Mouse (Mus musculus): ENCODE results near the gene Myh11.
"Not testable (repeated sequence)": the region's sequence is repeated elsewhere in the genome, so short reads cannot be mapped to it uniquely, and the experiment has no call there.

Gene Myh11

GRCm38 (mm10) chr16:14166490-14166889 lies 124.7 kb downstream of the Myh11 start:
- DNase-seq (ENCODE audit: low spot score in 2 of 2) = peak; percentile 4 to 44

GRCm38 (mm10) chr16:14163731-14164130 lies 127.4 kb downstream of the Myh11 start:
- DNase-seq (ENCODE audit: low spot score in 2 of 2) = no peak

- DNase-seq (ENCODE audit: low spot score in 2 of 2) = peak; percentile 94
Observed at GRCm38 (mm10) chr16:14162988-14163416, 128.2 kb downstream of the Myh11 start, which contains the start of the genes Nde1 and Marf1. Gene Nde1 (plus strand): TSS chr16:14163275. Gene Marf1 (minus strand): TSS chr16:14163351.

- no peak for DNase-seq (ENCODE audit: low spot score in 2 of 2)
Observed at GRCm38 (mm10) chr16:14160941-14161340, 130.2 kb downstream of the Myh11 start.

- DNase-seq (ENCODE audit: low spot score in 2 of 2) = peak; percentile 72 to 85
Observed at GRCm38 (mm10) chr16:14159746-14160131, 131.4 kb downstream of the Myh11 start.

- DNase-seq (ENCODE audit: low spot score in 2 of 2) = peak; percentile 100
Observed at GRCm38 (mm10) chr16:14158936-14159745, 132.0 kb downstream of the Myh11 start.

GRCm38 (mm10) chr16:14158536-14158935 lies 132.6 kb downstream of the Myh11 start:
- DNase-seq (ENCODE audit: low spot score in 2 of 2) = no peak

- DNase-seq (ENCODE audit: low spot score in 2 of 2) = no peak
Observed at GRCm38 (mm10) chr16:14156312-14156711, 134.9 kb downstream of the Myh11 start.

GRCm38 (mm10) chr16:14155638-14156037 lies 135.5 kb downstream of the Myh11 start:
- DNase-seq (ENCODE audit: low spot score in 2 of 2) = not testable (repeated sequence)

GRCm38 (mm10) chr16:14151718-14152117 lies 139.5 kb downstream of the Myh11 start:
- DNase-seq (ENCODE audit: low spot score in 2 of 2) = no peak

GRCm38 (mm10) chr16:14147712-14148111 lies 143.5 kb downstream of the Myh11 start:
- no peak for DNase-seq (ENCODE audit: low spot score in 2 of 2)
